Mouse (Mus musculus) embryo, embryonic 9.5 days (tissue): Measurements from ENCODE around the gene Hyou1.
"Not testable (repeated sequence)": the region's sequence is repeated elsewhere in the genome, so short reads cannot be mapped to it uniquely, and the experiment has no call there.

Source experiments
- DNase-seq: peaks from one replicate; pipeline ENCODE4 v3.0.0-alpha.2; 2017; ENCODE audit errors: extremely low spot score

The Hyou1 gene

GRCm38 (mm10) chr9:44406906-44407751 is 27.8 kb downstream of the Hyou1 start, which contains the start of the genes Rps25 and Trappc4:
Gene Rps25, plus strand, starts transcription at chr9:44407139.
Gene Trappc4, minus strand, starts transcription at chr9:44407600.
- DNase-seq: peak; percentile 97

- DNase-seq: no peak
These were observed 28.4 kb downstream of the Hyou1 start for GRCm38 (mm10) chr9:44407752-44408097.

DNA sequence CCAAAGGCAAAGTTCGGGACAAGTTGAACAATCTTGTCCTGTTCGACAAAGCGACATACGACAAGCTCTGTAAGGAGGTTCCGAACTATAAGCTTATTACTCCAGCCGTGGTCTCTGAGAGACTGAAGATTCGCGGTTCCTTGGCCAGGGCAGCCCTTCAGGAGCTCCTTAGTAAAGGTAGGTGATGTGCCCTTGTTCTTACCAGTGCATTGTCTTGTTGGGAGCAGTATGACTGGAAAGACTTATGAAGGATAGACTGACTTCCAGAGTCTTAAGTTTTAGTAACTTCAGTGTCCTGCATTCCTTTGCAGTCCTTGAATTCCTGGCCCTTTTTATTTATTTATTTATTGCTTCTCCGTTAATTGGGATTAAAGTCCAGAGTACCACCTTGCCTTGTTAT is 29.4 kb downstream of the Hyou1 start:
- not testable (repeated sequence) for DNase-seq

- DNase-seq: no peak
These were observed 31.5 kb downstream of the Hyou1 start for GRCm38 (mm10) chr9:44410647-44411336.

DNA sequence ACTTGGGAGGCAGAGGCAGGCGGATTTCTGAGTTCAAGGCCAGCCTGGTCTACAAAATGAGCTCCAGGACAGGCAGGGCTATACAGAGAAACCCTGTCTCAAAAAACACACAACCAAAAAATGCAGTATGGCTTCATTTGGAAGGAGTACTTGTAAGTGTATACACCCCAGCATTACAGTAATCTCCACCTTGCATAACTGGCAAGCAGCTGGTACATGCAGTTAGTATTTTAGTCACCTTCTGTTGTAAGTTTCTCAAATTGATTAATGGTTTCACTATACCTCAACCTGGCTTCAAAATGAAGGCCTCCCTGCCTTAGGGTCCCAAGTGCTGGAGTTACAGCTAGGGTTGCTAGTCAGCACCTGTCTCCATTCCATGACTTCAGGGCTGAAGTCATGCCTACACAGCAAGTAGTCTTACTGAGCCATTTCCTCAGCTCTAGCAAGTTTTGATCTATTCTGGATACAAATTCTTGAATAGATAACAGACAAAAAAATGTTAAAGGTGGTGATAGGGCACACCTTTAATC is 32.4 kb downstream of the Hyou1 start:
- no peak for DNase-seq

DNA sequence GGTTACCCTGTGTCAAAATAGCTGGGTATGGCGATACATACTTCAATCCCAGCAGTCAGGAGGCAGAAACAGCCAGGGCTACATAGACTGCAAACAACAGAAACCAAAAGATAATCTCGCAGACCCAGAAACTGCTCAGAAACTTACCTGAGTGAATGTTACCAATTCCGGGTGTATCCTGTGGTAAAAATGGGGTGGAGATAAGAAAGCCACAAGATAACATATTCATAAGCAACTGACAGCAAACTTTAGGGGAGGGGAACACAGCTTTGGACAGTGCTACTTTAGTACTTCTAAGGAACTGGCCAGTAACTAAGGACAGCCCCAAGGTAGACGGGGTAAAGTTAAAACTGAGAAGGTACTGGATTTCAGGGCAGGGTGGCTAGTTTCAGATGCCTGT is 33.0 kb downstream of the Hyou1 start:
- DNase-seq: no peak

DNA sequence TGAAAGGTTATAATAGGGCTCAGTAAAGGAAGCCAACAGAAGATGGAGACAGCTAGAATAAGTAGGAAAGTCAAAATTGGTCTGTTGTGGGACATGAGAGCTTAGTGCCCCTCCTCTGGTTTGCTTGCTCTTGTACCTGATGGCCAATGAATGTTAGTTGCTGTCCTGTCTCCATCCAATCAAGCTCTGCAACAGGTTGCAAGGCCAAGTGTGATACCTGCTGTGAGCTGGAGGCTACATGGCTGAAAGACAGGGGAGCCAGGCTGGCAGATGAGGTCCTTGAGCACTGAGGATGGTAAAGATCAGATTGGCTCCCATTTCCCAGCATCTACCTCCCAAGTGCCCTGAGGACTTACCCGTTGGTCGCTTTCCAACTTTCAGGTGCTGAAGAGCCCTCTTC is 33.5 kb downstream of the Hyou1 start:
- DNase-seq: no peak

DNA sequence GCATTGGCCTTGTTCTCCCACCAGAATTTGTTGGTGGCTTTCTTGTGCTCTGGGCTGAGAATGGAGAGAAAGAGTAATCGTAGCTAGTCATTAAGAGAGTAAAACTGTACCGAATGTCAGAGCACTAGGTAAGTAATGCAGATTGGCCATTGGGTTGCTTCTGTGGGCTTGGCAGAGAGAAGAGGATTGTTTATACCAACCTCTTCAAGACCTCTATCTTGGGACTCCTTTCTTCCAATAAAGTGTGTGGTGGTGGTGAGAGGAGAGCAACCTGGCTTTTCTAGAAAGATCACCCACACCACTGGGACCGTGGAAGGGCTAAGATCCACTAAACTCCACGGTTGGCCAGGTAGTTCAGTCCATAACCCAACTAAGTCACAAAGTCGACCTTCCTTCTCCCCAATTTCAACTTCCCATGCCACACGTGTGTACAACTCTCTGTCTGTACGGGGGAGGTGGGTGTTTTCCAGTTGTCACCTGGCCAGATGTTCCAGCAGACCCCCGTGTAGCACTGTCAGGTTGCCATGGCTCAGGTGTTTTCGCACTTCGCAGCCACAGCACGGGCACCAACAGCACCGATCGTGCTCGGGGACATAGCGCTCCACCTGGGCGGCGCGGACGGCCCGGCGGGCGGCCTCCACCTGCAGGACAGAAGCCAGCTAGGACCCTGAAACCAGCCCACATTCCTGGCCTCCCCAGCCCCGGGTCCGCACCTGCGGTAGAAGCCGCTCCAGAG is 38.0 kb downstream of the Hyou1 start:
- DNase-seq: no peak

DNA sequence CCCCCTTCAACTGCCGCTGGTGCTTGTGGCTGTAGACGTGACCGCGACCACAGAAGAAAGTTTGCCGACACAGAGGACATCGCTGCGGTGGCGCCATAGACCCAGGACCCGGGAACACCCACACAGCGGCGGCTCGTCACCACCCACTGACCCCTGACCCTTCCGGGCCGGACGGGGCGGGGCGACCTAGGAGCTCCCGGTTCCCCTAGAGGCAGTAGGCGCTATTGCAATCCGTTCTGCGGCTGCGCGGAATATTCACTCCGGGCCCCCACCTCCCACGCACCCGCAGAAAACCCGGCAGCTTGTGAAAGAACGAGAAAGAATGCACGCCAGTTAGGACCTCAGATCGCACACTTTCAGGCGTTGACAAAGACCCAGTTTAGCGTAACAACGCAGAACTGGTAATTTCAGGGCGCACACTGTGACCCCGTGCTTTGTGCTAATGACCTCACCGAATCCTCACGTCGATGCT is 38.6 kb downstream of the Hyou1 start:
- DNase-seq: peak; percentile 94

- DNase-seq: no peak
These were observed 39.5 kb downstream of the Hyou1 start, which contains the start of gene Ccdc84 for GRCm38 (mm10) chr9:44418519-44419385. Gene Ccdc84, minus strand, starts transcription at chr9:44418569.

- not testable (repeated sequence) for DNase-seq
These were observed 40.4 kb downstream of the Hyou1 start for GRCm38 (mm10) chr9:44419730-44420129.

DNA sequence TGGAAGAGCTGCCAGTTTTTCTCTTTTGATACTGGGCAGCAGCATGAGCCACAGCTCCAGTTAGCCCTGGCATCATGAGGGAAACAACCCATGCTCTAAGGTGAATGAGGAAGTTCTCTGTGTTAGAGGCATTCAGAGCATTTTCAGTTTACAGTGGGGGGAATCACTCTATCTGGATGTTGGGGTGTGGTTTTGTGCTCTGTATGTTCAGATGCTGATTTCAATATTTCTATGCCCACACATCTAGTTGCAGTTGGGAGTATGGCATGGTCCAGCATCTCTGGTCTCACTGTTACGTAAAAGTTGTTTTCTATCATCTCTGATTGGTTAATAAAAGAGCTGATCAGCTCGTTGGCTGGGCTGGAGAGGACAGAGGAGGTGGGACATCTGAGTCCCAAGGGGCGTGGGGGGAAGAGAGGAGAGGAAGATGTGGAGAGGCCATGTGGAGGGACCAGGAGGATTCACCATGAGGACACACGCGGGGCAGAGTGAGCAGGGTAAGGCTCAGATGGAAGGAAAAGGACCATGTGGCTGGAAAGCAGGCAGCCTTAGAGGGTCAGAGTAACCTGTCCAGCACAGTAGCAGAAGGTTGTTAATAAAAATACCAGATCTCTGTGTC is 41.1 kb downstream of the Hyou1 start:
- DNase-seq: no peak

GRCm38 (mm10) chr9:44423576-44423975 is 44.3 kb downstream of the Hyou1 start:
- DNase-seq: no peak

DNA sequence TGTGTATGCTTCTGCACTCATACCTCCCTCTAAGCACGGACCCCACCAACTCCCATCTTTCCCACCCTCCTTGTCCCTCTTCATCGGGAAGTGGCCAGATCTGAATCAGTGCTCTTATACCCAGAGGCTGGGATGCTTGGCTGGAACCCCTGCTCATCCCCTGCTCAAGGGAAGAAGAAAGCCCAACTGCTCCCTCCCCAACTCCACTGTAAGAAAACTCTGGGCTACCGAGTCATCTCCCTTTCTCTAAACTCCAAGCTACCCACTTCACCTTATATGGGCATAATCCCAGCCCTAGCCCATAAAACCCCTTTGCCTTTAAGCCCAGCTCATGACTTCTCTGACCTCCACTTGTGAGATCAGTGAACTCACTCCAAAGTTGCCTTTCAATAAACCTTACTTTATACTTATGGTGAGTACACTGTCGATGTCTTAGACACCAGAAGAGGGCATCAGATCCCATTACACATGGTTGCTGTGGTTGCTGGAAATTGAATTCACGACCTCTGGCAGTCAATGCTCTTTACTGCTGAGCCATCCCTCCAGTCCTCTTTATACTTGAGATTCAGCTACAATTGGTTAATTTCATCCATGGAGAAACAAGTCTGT is 53.4 kb downstream of the Hyou1 start:
- DNase-seq: no peak

DNA sequence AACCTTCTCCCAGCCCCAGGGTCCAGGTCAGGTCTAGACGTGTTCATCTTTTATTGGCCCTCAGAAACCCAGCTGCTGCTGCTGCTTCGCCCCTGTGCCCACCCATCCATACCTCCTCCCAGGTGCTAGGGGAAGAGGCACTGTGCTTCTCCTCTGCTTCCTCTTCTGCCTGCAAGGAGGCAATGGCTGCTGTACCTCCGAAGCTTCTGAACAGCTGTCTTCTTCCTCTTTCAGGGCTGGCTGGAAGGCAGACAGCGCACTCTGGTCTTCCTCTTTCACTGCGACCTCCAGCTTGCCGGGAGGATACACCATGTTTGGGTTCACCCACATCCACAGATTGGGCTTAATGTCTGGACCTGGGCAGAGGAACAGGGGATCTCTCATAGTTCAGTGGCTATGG is 56.5 kb downstream of the Hyou1 start:
- DNase-seq: no peak

DNA sequence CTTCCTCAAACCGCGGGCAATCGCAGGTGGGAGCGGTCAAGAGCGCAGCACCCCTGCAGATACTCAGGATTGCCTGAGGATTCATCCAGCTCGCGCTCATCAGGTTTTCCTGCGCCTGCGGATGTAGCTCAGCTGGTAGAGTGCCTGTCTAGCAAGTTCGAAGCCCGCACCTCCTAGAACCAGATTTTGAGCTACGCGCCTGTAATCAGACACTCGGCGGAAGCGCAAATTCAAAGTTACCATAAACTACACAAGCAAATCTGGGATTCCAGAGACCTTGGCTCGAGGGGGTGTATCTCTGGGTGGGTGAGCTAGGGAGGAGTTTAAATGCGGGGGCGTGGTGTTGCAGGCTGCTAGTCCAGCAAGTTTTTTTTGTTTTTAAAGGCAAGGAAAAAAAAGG is 61.7 kb downstream of the Hyou1 start, which contains the start of gene Foxr1:
Foxr1 (minus strand) TSS at position 176 of the 400 bp plus-strand sequence.
- DNase-seq: no peak
